Mouse (Mus musculus) cerebellum, adult 2 months (tissue): Measurements from ENCODE around the gene Kctd6.

Experiments used
- CTCF ChIP-seq: fragments of 200-500 bp; IDR thresholded peaks from 2 replicates; pipeline ENCODE4 v1.5.1; 2011; ENCODE audit warnings: low read depth, mild to moderate bottlenecking, control low read depth, low read length, moderate library complexity, borderline replicate concordance; ENCODE audit not compliant: insufficient read depth
- POLR2A ChIP-seq: fragments of 200-500 bp; IDR thresholded peaks from 2 replicates; pipeline ENCODE4 v1.6.1; 2011; ENCODE audit warnings: low read length, control low read depth, borderline replicate concordance; ENCODE audit not compliant: insufficient read depth

GRCm38 (mm10) chr14:8255076-8255729 lies 41.3 kb downstream of the Kctd6 start:
- TF ChIP-seq POLR2A (no peak), CTCF (peak; percentile 42)
